Mouse (Mus musculus): Measurements from ENCODE around the gene Iscu. TPM values are rescaled to one million over a fixed set of nuclear protein-coding genes. Genes with fewer than 3 reads are reported as not detected.

The Iscu gene
- total RNA-seq, 1 experiment = 78.4 TPM

- DNase-seq (ENCODE audit: low read depth, low spot score) = no peak
- Histone ChIP-seq H3K4me3 (ENCODE audit: insufficient read depth in 1 of 2, low read depth in 1 of 2, low read length in 2 of 2, poor library complexity in 1 of 2, severe bottlenecking in 1 of 2) (peak within 1 kb of the TSS in 1 of 2 experiments; percentile 13; a peak in 1 of 4 replicates), H3K4me1 (ENCODE audit: control insufficient read depth in 2 of 2, insufficient read depth in 2 of 2, low read length in 2 of 2, poor library complexity in 1 of 2) (peaks cover 4 to 16% of the 10 kb centered on the region in 2 experiments; a peak in 3 of 4 replicates), H3K9me3 (ENCODE audit: control insufficient read depth, insufficient read depth, low read depth, low read length) (no peaks in the 10 kb centered on the region), H3K27ac (ENCODE audit: insufficient read depth, low read depth, low read length, poor library complexity, severe bottlenecking) (no peak within 1 kb of the TSS), H3K36me3 (ENCODE audit: control insufficient read depth, insufficient read depth, low read length, poor library complexity, severe bottlenecking) (no peaks in the 10 kb centered on the region), H3K9ac (ENCODE audit: insufficient read depth, low read depth, low read length, poor library complexity, severe bottlenecking) (no peak within 1 kb of the TSS)
- no peak for TF ChIP-seq ZC3H11A (IDR thresholded peaks at IDR 0.05; ENCODE audit: borderline replicate concordance, low read depth, low read length)
- in situ Hi-C loops (cut with MboI; ENCODE audit: low sequenced_read_pairs in 2 of 2, unreplicated experiment in 2 of 2) = no loop called here
Measured at GRCm38 (mm10) chr5:113800280-113800679, 27.7 kb downstream of the Iscu start, which contains the start of gene Tmem119. Gene Tmem119, minus strand, starts transcription at chr5:113800516.

GRCm38 (mm10) chr5:113804395-113804966, 31.9 kb downstream of the Iscu start:
- H3K4me1 ChIP-seq (ENCODE audit: control insufficient read depth in 2 of 2, insufficient read depth in 2 of 2, low read length in 2 of 2, poor library complexity in 1 of 2) = peaks cover 3 to 10% of the 10 kb centered on the region in 2 experiments; a peak in 3 of 4 replicates
- H3K27ac ChIP-seq (ENCODE audit: insufficient read depth, low read depth, low read length, poor library complexity, severe bottlenecking) = no peak overlapping the region
- TF ChIP-seq ZC3H11A (IDR thresholded peaks at IDR 0.05; ENCODE audit: borderline replicate concordance, low read depth, low read length) (no peak), ZNF384 (IDR thresholded peaks at IDR 0.05; ENCODE audit: low read depth, low read length) (no peak)

GRCm38 (mm10) chr5:113805301-113805700, 32.8 kb downstream of the Iscu start:
- H3K4me1 ChIP-seq (ENCODE audit: control insufficient read depth in 2 of 2, insufficient read depth in 2 of 2, low read length in 2 of 2, poor library complexity in 1 of 2) = peaks cover 0 to 5% of the 10 kb centered on the region in 2 experiments; a peak in 2 of 4 replicates
- H3K36me3 ChIP-seq (ENCODE audit: control insufficient read depth, insufficient read depth, low read length, poor library complexity, severe bottlenecking) = no peaks in the 10 kb centered on the region
- no peak for TF ChIP-seq MAFK (IDR thresholded peaks at IDR 0.05; ENCODE audit: insufficient read depth, low read depth, low read length)
- TF ChIP-seq ZNF384 (IDR thresholded peaks at IDR 0.05; ENCODE audit: low read depth, low read length) = no peak
- TF ChIP-seq ZC3H11A (IDR thresholded peaks at IDR 0.05; ENCODE audit: borderline replicate concordance, low read depth, low read length) = no peak
- TF ChIP-seq CHD2 (IDR thresholded peaks at IDR 0.05; ENCODE audit: low read depth, low read length) = no peak
- no peak for TF ChIP-seq HCFC1 (IDR thresholded peaks at IDR 0.05; ENCODE audit: borderline replicate concordance, insufficient read depth, low read length)
- H3K9me3 ChIP-seq (ENCODE audit: control insufficient read depth, insufficient read depth, low read depth, low read length) = no peaks in the 10 kb centered on the region
- DNase-seq (ENCODE audit: low read depth, low spot score) = no peak
- in situ Hi-C loops (cut with MboI; ENCODE audit: low sequenced_read_pairs in 2 of 2, unreplicated experiment in 2 of 2) = no loop called here
- H3K9ac ChIP-seq (ENCODE audit: insufficient read depth, low read depth, low read length, poor library complexity, severe bottlenecking) = no peak overlapping the region
- H3K4me3 ChIP-seq (ENCODE audit: insufficient read depth in 1 of 2, low read depth in 1 of 2, low read length in 2 of 2, poor library complexity in 1 of 2, severe bottlenecking in 1 of 2) = no peak overlapping the region
- no peak overlapping the region for H3K27ac ChIP-seq (ENCODE audit: insufficient read depth, low read depth, low read length, poor library complexity, severe bottlenecking)

More at GRCm38 (mm10) chr5:113804395-113804966, 31.9 kb downstream of the Iscu start:
- Histone ChIP-seq H3K36me3 (ENCODE audit: control insufficient read depth, insufficient read depth, low read length, poor library complexity, severe bottlenecking) (no peaks in the 10 kb centered on the region), H3K9ac (ENCODE audit: insufficient read depth, low read depth, low read length, poor library complexity, severe bottlenecking) (no peak overlapping the region), H3K9me3 (ENCODE audit: control insufficient read depth, insufficient read depth, low read depth, low read length) (no peaks in the 10 kb centered on the region), H3K4me3 (ENCODE audit: insufficient read depth in 1 of 2, low read depth in 1 of 2, low read length in 2 of 2, poor library complexity in 1 of 2, severe bottlenecking in 1 of 2) (no peak overlapping the region)
- in situ Hi-C loops (cut with MboI; ENCODE audit: low sequenced_read_pairs in 2 of 2, unreplicated experiment in 2 of 2) = no loop called here
- DNase-seq (ENCODE audit: low read depth, low spot score) = no peak

GRCm38 (mm10) chr5:113806414-113806813, 33.9 kb downstream of the Iscu start:
- no peak for DNase-seq (ENCODE audit: low read depth, low spot score)
- H3K9ac ChIP-seq (ENCODE audit: insufficient read depth, low read depth, low read length, poor library complexity, severe bottlenecking) = no peak overlapping the region
- no peak overlapping the region for H3K4me3 ChIP-seq (ENCODE audit: insufficient read depth in 1 of 2, low read depth in 1 of 2, low read length in 2 of 2, poor library complexity in 1 of 2, severe bottlenecking in 1 of 2)
- in situ Hi-C loops (cut with MboI; ENCODE audit: low sequenced_read_pairs in 2 of 2, unreplicated experiment in 2 of 2) = no loop called here
- no peaks in the 10 kb centered on the region for H3K4me1 ChIP-seq (ENCODE audit: control insufficient read depth in 2 of 2, insufficient read depth in 2 of 2, low read length in 2 of 2, poor library complexity in 1 of 2)
- TF ChIP-seq HCFC1 (IDR thresholded peaks at IDR 0.05; ENCODE audit: borderline replicate concordance, insufficient read depth, low read length) = no peak
- TF ChIP-seq ZNF384 (IDR thresholded peaks at IDR 0.05; ENCODE audit: low read depth, low read length) = no peak
- TF ChIP-seq MAFK (IDR thresholded peaks at IDR 0.05; ENCODE audit: insufficient read depth, low read depth, low read length) = no peak
- no peak for TF ChIP-seq ZC3H11A (IDR thresholded peaks at IDR 0.05; ENCODE audit: borderline replicate concordance, low read depth, low read length)
- TF ChIP-seq CHD2 (IDR thresholded peaks at IDR 0.05; ENCODE audit: low read depth, low read length) = no peak
- no peak overlapping the region for H3K27ac ChIP-seq (ENCODE audit: insufficient read depth, low read depth, low read length, poor library complexity, severe bottlenecking)
- no peaks in the 10 kb centered on the region for H3K9me3 ChIP-seq (ENCODE audit: control insufficient read depth, insufficient read depth, low read depth, low read length)
- H3K36me3 ChIP-seq (ENCODE audit: control insufficient read depth, insufficient read depth, low read length, poor library complexity, severe bottlenecking) = no peaks in the 10 kb centered on the region

GRCm38 (mm10) chr5:113807712-113808111, 35.2 kb downstream of the Iscu start:
- Histone ChIP-seq H3K9me3 (ENCODE audit: control insufficient read depth, insufficient read depth, low read depth, low read length) (no peaks in the 10 kb centered on the region), H3K4me3 (ENCODE audit: insufficient read depth in 1 of 2, low read depth in 1 of 2, low read length in 2 of 2, poor library complexity in 1 of 2, severe bottlenecking in 1 of 2) (no peak overlapping the region), H3K27ac (ENCODE audit: insufficient read depth, low read depth, low read length, poor library complexity, severe bottlenecking) (no peak overlapping the region), H3K4me1 (ENCODE audit: control insufficient read depth in 2 of 2, insufficient read depth in 2 of 2, low read length in 2 of 2, poor library complexity in 1 of 2) (no peaks in the 10 kb centered on the region), H3K9ac (ENCODE audit: insufficient read depth, low read depth, low read length, poor library complexity, severe bottlenecking) (no peak overlapping the region), H3K36me3 (ENCODE audit: control insufficient read depth, insufficient read depth, low read length, poor library complexity, severe bottlenecking) (no peaks in the 10 kb centered on the region)
- DNase-seq (ENCODE audit: low read depth, low spot score) = no peak
- TF ChIP-seq MAFK (IDR thresholded peaks at IDR 0.05; ENCODE audit: insufficient read depth, low read depth, low read length) (no peak), HCFC1 (IDR thresholded peaks at IDR 0.05; ENCODE audit: borderline replicate concordance, insufficient read depth, low read length) (no peak), CHD2 (IDR thresholded peaks at IDR 0.05; ENCODE audit: low read depth, low read length) (no peak), ZNF384 (IDR thresholded peaks at IDR 0.05; ENCODE audit: low read depth, low read length) (no peak), ZC3H11A (IDR thresholded peaks at IDR 0.05; ENCODE audit: borderline replicate concordance, low read depth, low read length) (no peak)
- in situ Hi-C loops (cut with MboI; ENCODE audit: low sequenced_read_pairs in 2 of 2, unreplicated experiment in 2 of 2) = no loop called here

All from ES-E14 (cell line).